Mouse (Mus musculus) heart, embryonic 11.5 days (tissue): Measurements from ENCODE around the gene Clcn1. TPM values are rescaled to one million over a fixed set of nuclear protein-coding genes. Genes with fewer than 3 reads are reported as not detected.
A peak's percentile ranks its signal among the peaks of the same experiment; 100 is the strongest.

Experiments
- ATAC-seq: fragments of 200-750 bp; cut with Nextera tagmentation; replicated peaks from 2 replicates; pipeline ENCODE4 v1.8.0; 2017; ENCODE audit warnings: moderate library complexity; ENCODE audit not compliant: insufficient number of reproducible peaks, low FRiP score, low TSS enrichment
- H3K27ac ChIP-seq: fragments of 300-500 bp; sonication (generic); 2 replicates; pipeline ENCODE4 v1.5.1; 2014; ENCODE audit warnings: mild to moderate bottlenecking, low read depth, low read length
- H3K27me3 ChIP-seq: fragments of 300-500 bp; sonication (generic); 2 replicates; pipeline ENCODE4 v1.6.1; 2014; ENCODE audit warnings: mild to moderate bottlenecking, low read length, mixed read lengths; ENCODE audit not compliant: control insufficient read depth, insufficient read depth
- H3K36me3 ChIP-seq: fragments of 300-500 bp; sonication (generic); 2 replicates; pipeline ENCODE4 v1.6.1; 2014; ENCODE audit warnings: mild to moderate bottlenecking, low read length, moderate library complexity, mixed read lengths; ENCODE audit not compliant: control insufficient read depth, insufficient read depth
- H3K4me1 ChIP-seq: fragments of 300-500 bp; sonication (generic); 2 replicates; pipeline ENCODE4 v1.6.1; 2014; ENCODE audit warnings: low read length; ENCODE audit not compliant: control insufficient read depth, insufficient read depth
- H3K4me2 ChIP-seq: fragments of 300-500 bp; sonication (generic); 2 replicates; pipeline ENCODE4 v1.6.1; 2014; ENCODE audit warnings: mild to moderate bottlenecking, moderate library complexity
- H3K4me3 ChIP-seq: fragments of 300-500 bp; sonication (generic); 2 replicates; pipeline ENCODE4 v1.5.1; 2014; ENCODE audit warnings: low read depth, low read length
- H3K9ac ChIP-seq: fragments of 300-500 bp; sonication (generic); 2 replicates; pipeline ENCODE4 v1.6.1; 2014; ENCODE audit warnings: mild to moderate bottlenecking, low read depth, low read length, moderate library complexity
- H3K9me3 ChIP-seq: fragments of 300-500 bp; sonication (generic); replicated peaks from 2 replicates; pipeline ENCODE4 v1.6.1; 2016; ENCODE audit warnings: low read length; ENCODE audit not compliant: control insufficient read depth
- WGBS: fragments of 180-500 bp; shearing (Covaris S2); extraction: QIAGEN DNeasy Blood & Tissue Kit; methylation state at CpG from one replicate; pipeline ENCODE4 v1.1.7; 2014; ENCODE audit not compliant: insufficient replicate concordance; 5-methylcytosine and 5-hydroxymethylcytosine counted together
- polyA plus RNA-seq: library from polyadenylated mRNA; unstranded; fragments of >200 nt; fragmentation: Nextera tagmentation; extraction: Ambion mirVana; gene quantifications from 2 replicates; pipeline ENCODE4 v1.2.1, GENCODE M21; 2014

The Clcn1 gene
- polyA plus RNA-seq, 1 experiment from 2014 or later, result 0.82 TPM

- Histone ChIP-seq H3K27ac (peak overlapping the region; percentile 99), H3K27me3 (no peaks in the 10 kb centered on the region), H3K36me3 (peaks cover 4% of the 10 kb centered on the region; the same call in 1 of the 2 replicates), H3K4me1 (peaks cover 47% of the 10 kb centered on the region), H3K4me2 (peak overlapping the region; percentile 97), H3K9me3 (no peaks in the 10 kb centered on the region), H3K9ac (peak overlapping the region; percentile 94), H3K4me3 (peak overlapping the region; percentile 90)
- ATAC-seq, result peak; percentile 52
- WGBS, result under 1% methylated on average over 64 of the region's 72 CpGs
Measured at GRCm38 (mm10) chr6:42350021-42350967, 63.8 kb downstream of the Clcn1 start.

DNA sequence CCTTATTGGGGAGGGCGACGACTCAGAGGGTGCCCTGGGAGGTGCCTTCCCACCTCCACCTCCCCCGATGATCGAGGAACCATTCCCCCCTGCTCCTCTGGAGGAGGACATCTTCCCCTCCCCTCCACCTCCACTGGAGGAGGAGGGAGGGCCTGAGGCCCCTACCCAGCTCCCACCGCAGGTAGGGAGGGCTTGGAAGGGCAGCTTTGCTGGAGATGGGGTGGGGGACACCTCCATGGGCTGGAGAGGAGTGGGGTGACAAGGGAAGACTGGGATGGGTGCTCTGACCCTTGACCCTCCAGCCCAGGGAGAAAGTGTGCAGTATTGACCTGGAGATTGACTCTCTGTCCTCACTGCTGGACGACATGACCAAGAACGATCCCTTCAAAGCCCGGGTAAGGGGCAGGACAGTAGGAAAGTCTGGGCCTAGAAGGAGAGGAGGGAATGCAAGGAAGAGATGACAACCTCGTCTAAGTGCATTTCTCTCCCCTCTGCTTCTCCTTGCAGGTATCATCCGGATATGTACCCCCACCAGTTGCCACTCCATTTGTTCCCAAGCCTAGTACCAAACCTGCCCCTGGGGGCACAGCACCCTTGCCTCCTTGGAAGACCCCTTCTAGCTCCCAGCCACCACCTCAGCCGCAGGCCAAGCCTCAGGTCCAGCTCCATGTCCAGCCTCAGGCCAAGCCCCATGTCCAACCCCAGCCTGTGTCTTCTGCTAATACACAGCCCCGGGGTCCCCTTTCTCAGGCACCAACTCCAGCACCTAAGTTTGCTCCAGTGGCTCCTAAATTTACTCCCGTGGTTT lies 64.7 kb downstream of the Clcn1 start:
- Histone ChIP-seq H3K9me3 (no peaks in the 10 kb centered on the region), H3K27me3 (no peaks in the 10 kb centered on the region), H3K9ac (peak overlapping the region; percentile 94), H3K4me2 (peak overlapping the region; percentile 97), H3K4me1 (peaks cover 54% of the 10 kb centered on the region), H3K27ac (peak overlapping the region; percentile 99), H3K36me3 (peaks cover 11% of the 10 kb centered on the region), H3K4me3 (peak overlapping the region; percentile 90)
- 31% methylated on average over 13 of the region's 13 CpGs for WGBS
- ATAC-seq, result no peak

- Histone ChIP-seq H3K9ac (peak overlapping the region; percentile 94), H3K27ac (peak overlapping the region; percentile 54)
- 52% methylated on average over 7 of the region's 7 CpGs for WGBS
Measured at GRCm38 (mm10) chr6:42351776-42352485, 65.4 kb downstream of the Clcn1 start.

DNA sequence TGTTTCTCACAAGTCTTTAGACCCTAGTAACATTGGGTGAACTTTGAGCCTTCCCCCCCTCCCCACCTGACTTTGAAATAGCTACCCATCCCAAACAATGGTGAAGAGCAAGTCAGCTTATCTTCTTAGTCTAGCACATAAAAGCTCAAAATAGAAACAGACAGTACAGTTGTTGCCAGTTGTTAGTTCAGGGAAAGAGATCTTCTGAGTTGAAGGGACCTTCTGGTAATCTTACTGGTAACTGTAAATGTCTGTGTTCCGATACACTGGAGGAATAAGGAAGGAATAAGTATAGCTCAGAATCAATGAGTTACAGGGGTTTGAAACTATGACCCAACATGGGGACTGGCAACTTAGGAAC lies 66.0 kb downstream of the Clcn1 start:
- 83% methylated on average over 1 of the region's 1 CpGs for WGBS
- Histone ChIP-seq H3K36me3 (peaks cover 24% of the 10 kb centered on the region), H3K4me1 (peaks cover 57% of the 10 kb centered on the region), H3K27ac (peak overlapping the region; percentile 54), H3K4me2 (peak overlapping the region; percentile 97), H3K9me3 (no peaks in the 10 kb centered on the region), H3K9ac (peak overlapping the region; percentile 94; the same call in 1 of the 2 replicates), H3K27me3 (no peaks in the 10 kb centered on the region), H3K4me3 (peak overlapping the region; percentile 90)
- no peak for ATAC-seq

More at GRCm38 (mm10) chr6:42351776-42352485, 65.4 kb downstream of the Clcn1 start:
- H3K27me3 ChIP-seq, result no peaks in the 10 kb centered on the region
- peaks cover 19% of the 10 kb centered on the region for H3K36me3 ChIP-seq
- ATAC-seq, result no peak
- H3K4me1 ChIP-seq, result peaks cover 54% of the 10 kb centered on the region
- peak overlapping the region; percentile 97 for H3K4me2 ChIP-seq
- no peaks in the 10 kb centered on the region for H3K9me3 ChIP-seq
- H3K4me3 ChIP-seq, result peak overlapping the region; percentile 90

DNA sequence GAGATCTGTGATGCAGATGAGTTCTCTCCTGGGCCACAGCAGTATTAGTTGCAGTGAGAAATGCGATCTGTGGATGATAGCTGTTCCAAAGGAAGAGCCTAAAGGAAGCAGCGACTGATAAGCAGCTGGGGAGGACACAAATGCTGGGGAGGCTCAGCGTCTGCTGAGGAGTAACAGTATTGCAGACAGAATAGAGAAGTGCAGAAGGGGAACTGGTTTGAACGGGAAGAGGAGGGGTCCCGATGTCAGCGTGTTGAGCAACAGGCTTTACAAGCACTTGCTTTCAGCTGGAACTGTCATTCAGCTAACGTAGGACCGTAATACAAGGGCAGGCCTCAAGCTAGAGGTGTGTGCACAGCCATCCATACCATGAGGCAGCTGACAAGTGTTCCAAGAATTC lies 66.7 kb downstream of the Clcn1 start:
- peaks cover 31% of the 10 kb centered on the region for H3K36me3 ChIP-seq

DNA sequence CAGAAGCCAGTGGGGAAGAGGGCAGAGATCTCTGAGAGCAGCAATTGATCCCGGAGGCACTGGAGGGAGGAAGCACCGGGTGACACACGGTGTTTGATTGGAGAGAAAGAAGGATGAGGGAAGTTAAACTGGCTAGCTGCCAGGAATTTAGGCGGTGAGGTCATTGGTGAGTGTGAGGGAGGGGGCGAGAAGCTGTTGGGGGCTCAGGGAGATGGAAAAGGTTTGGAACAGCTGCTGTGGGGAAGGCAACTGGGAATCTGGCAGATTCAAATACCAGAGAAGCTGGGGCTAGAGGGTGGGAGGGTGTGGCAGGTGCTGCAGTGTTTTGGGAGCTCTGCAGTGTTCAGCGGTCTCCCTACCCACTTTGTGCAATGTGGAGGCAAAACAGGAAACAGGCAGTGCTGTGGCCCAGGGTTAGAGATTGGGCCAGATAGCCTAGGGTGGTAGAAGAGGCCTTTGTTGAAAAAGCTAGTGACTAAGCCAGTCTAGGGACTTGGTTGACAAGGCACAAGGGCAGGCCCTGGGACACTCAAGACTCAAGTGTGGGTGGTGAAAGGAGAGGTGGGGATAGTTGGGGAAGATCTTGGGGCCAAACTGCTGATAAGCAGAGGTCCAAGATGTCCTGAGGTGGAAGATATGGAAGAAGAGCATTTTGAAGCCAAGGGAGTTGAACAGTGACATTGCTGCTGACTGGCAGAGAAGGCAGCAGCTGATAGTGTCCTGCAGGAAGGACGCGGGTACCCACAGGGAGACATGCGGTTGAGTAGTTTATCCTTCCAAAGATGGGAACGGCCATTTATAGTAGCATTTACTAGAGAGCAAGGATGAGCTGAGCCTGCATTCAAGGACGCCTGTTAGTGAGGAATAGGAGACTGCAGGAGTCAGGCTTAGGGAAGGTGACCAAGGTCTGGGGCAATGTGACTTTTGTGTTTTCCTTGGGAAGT lies 67.9 kb downstream of the Clcn1 start:
- peak overlapping the region; percentile 22; the same call in 1 of the 2 replicates for H3K9ac ChIP-seq
- ATAC-seq, result no peak
- WGBS, result 28% methylated on average over 11 of the region's 11 CpGs

More for the DNA sequence above, 66.7 kb downstream of the Clcn1 start:
- no peak for ATAC-seq
- Histone ChIP-seq H3K27ac (peak overlapping the region; percentile 54), H3K9ac (peak overlapping the region; percentile 10; the same call in 1 of the 2 replicates), H3K4me1 (peaks cover 63% of the 10 kb centered on the region), H3K4me3 (peak overlapping the region; percentile 90), H3K27me3 (no peaks in the 10 kb centered on the region), H3K9me3 (no peaks in the 10 kb centered on the region), H3K4me2 (peak overlapping the region; percentile 97)
- 41% methylated on average over 8 of the region's 8 CpGs for WGBS

GRCm38 (mm10) chr6:42355366-42355765 lies 68.9 kb downstream of the Clcn1 start:
- H3K27me3 ChIP-seq, result no peaks in the 10 kb centered on the region
- H3K9ac ChIP-seq, result no peak overlapping the region
- no peak overlapping the region for H3K4me3 ChIP-seq
- H3K9me3 ChIP-seq, result no peaks in the 10 kb centered on the region
- H3K4me2 ChIP-seq, result no peak overlapping the region; the same call in 1 of the 2 replicates
- ATAC-seq, result no peak
- 91% methylated on average over 6 of the region's 6 CpGs for WGBS
- H3K4me1 ChIP-seq, result peaks cover 70% of the 10 kb centered on the region
- H3K27ac ChIP-seq, result no peak overlapping the region
- H3K36me3 ChIP-seq, result peaks cover 36% of the 10 kb centered on the region

More for the DNA sequence above, 67.9 kb downstream of the Clcn1 start:
- Histone ChIP-seq H3K4me2 (peak overlapping the region; percentile 97), H3K27me3 (no peaks in the 10 kb centered on the region), H3K4me3 (peak overlapping the region; percentile 90), H3K4me1 (peaks cover 64% of the 10 kb centered on the region), H3K9me3 (no peaks in the 10 kb centered on the region), H3K36me3 (peaks cover 34% of the 10 kb centered on the region), H3K27ac (peak overlapping the region; percentile 54)
